Mouse (Mus musculus): ENCODE measurements around the gene Gm20538.

The Gm20538 gene

GRCm38 (mm10) chr19:44530018-44530417 lies 22.6 kb downstream of the Gm20538 start:
- no peak for DNase-seq (ENCODE audit: low spot score)

GRCm38 (mm10) chr19:44525551-44526205 lies 27.0 kb downstream of the Gm20538 start:
- no peak for DNase-seq (ENCODE audit: low spot score)

- DNase-seq (ENCODE audit: low spot score), result no peak
These were observed 33.5 kb downstream of the Gm20538 start for GRCm38 (mm10) chr19:44519152-44519551.

- no peak for DNase-seq (ENCODE audit: low spot score)
These were observed 34.4 kb downstream of the Gm20538 start for GRCm38 (mm10) chr19:44517996-44518768.

GRCm38 (mm10) chr19:44515769-44516168 lies 36.9 kb downstream of the Gm20538 start:
- DNase-seq (ENCODE audit: low spot score), result no peak

DNA sequence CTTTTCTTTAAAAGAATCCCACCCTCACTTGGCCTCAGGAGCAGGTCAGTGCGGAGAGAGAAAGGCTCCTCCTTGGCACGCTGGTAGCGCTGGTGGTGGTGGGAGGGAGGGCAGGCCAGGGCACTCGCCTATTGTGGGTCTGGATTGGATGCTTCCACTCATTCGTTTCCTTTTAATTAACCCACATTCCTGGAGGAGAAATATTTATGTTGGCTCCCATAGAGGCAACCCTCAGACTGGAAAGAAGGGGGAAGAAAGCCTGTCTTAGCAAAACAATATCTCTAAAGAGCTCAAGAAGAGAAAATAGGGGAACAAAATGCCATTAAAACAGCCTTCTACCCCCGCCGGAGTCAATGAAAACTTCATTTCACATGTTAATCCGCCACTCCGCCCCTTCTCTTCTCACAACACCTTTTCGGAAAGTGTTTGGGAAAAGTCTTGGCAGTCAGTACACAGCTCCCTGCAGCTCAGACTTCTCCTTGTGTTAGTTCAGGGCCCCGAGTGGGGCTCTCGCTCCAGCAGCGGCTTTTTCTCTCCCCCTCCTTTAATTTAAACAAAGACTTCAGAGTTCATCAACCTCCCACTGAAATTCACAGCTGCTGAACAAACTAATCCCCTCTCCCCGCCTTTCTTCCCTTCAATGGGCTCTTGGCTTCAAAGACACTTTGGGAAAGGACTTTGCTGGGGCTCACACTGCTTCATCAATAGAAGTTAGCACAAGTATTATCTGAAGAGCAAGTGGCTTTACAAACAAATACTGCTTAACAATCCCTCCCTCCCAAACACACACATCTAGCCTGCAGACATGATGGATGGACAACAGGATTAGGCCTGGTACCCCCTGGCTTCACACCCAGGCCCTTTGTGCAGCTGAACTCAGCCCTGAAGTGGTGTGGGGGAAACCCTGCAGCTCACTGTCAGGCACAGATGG lies 37.8 kb downstream of the Gm20538 start:
- DNase-seq (ENCODE audit: low spot score), result no peak

DNA sequence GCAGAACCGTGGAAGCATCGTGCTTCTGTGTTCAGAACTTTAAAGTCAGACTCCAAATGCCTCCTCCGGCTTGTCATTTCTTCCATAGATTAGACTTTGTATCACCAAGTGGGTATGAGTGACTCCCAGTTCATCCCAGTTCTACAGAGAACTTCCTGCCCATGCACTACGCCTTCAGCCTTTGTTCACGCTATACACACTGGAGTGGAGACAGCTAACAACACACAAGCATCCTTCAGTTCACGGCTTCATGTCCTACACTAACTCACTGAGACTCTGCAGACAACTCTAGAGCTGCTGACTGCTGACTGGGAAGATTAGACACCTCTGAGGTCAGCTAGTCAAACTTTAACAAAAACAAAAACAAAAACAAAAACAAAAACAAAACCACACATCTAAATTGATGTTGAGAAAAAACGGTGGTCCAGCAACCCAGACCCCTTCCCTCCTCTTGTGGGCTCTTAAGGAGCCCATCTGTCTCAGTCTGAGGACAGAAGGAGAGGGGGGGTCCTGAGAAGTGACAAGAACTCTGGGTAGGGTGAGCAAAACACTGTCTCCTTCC lies 38.6 kb downstream of the Gm20538 start:
- no peak for DNase-seq (ENCODE audit: low spot score)

DNA sequence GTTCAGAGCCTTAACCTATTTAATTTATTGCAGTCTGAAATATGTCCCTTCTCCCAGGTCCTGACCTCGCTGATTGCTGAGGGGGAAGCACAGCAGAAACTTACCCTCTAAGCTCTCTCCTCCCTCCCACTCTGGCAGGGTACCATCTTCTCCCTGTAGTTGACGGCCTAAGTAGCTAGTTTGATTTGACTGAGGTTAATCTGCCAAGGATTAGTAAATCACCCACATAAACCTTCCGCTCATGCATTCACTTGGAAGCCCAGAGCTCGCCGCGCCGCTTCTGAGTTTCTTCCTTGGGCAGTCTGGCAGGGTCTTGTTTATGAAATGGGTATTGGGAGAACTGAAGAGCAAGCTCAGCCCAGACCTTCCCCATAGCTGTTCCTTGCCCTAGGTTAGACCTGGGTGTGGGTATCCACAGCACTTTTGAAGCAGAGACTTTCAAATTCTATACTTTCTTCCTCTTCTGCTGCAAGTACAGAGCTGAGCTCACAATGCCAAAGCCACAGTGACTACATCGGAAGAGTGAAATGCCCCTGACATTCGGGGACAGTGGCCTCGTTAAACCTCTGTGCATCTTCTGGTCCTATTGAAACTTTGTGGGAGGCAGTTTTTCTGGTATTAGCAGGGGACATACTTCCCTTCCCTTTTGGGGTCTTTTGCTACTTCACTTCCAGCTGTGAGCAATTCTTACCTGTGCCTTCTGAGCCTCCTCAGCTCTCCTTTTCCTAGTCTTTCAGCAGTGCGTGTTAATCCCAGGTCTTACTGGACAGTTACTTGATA lies 39.4 kb downstream of the Gm20538 start:
- no peak for DNase-seq (ENCODE audit: low spot score)

DNA sequence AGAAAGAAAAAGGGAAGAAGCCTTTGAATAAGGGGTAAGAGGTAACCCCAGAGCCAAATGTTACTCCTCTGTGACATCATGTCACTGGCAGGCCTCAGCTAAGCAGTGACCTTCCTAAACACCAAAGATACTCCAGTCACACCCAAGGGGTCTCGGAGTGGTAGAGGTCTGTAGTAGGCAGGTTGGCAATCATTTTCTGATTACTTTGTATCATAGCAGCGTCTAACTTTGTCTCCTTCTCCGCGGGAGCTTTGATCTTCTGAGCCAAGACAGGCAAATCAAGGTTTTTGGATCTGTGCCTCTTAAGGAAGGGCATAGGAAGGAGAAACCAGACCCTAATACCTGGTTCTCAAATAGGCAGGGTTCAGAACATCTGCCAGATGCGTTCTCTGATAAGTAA lies 40.0 kb downstream of the Gm20538 start:
- DNase-seq (ENCODE audit: low spot score), result no peak

DNA sequence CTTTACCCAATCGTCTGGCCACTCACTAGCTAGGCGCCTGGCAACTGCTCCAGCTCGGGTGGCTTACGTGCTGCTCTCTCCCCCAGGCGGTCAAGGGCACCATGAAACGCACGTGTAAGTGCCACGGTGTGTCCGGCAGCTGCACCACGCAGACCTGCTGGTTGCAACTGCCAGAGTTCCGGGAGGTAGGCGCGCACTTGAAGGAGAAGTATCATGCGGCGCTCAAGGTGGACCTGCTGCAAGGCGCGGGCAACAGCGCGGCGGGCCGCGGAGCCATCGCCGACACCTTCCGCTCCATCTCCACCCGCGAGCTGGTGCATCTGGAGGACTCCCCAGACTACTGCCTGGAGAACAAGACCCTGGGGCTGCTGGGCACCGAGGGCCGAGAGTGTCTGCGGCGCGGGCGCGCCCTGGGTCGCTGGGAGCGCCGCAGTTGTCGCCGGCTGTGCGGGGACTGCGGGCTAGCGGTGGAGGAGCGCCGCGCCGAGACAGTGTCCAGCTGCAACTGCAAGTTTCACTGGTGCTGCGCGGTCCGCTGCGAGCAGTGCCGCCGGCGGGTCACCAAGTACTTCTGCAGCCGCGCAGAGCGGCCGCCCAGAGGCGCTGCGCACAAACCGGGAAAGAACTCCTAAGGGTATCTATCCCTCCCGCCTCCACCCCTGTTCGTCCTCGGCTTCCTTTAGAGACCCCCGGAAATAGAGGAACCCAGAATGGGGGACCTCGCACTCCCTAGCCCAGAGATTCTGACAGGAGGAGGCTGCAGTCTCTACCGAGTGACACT lies 41.0 kb downstream of the Gm20538 start:
- no peak for DNase-seq (ENCODE audit: low spot score)

DNA sequence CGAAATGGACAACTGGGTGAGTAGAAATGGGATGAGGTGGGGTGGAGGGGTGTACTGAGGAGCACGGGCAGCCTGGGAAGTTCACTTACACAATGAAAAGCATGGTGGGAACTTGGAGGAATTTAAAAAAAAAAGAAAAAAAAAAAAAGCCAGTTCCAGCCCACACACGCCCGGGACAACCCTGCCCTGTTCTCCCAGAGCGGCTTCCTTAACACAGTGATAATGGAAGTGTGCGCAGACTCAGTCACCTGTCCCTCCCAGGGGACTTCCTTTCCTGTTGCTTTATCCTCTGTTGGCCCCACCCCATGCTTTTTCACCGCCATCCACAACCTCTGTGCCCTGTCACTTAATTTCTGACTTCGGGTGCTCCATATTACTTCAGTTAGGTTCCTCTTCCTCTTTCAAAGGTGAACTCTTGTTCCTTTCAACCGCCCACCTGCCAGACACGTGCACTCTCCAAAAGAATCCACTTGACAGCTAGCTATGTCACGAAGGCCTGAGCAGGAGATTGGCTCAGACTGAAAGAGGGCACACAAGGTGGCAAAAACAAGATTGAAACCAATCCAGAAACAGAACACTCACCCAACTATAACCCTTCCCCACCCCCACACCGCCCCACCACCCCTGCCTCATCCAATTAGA lies 42.0 kb downstream of the Gm20538 start:
- no peak for DNase-seq (ENCODE audit: low spot score)

DNA sequence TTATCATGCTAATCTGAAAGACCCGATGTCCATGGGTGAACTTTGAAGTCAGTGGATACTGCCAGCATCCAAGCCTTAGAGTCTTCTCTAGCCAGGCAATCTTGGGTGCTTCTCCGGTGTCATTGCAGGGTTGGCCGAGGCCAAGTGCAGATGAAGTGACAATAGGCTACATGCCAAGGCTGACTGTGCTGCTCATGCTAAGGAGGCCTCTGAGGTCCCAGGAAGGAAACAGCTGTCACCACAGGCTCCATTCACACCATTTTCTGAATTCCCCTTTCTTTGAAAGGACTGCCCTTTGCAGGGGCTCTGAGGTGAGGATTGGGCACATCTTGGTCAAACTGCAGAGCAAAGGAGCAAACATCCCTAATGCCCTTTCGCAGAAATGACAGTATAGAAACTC lies 49.9 kb downstream of the Gm20538 start:
- DNase-seq (ENCODE audit: low spot score), result no peak

- DNase-seq (ENCODE audit: low spot score), result no peak
These were observed 50.7 kb downstream of the Gm20538 start for GRCm38 (mm10) chr19:44501925-44502324.

DNA sequence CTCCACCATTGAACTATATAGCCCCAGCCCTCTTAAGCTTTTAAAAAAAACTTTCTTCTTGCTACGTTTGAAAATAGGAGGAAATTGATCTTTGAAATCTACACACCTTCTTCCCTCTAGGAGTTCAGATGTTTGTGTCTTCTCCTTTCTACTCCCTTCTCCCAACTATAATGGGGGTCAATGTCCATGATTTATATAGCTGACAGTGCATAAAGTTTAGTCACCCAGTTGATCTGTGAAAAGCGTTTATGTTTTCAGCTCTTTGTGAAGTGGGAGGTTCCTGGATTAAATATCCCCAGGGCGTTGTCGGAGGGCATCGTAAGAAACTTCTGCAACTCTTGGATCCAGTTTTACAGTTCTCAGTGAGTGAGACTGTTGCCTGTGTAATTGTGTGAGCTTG lies 52.4 kb downstream of the Gm20538 start:
- DNase-seq (ENCODE audit: low spot score), result no peak

DNA sequence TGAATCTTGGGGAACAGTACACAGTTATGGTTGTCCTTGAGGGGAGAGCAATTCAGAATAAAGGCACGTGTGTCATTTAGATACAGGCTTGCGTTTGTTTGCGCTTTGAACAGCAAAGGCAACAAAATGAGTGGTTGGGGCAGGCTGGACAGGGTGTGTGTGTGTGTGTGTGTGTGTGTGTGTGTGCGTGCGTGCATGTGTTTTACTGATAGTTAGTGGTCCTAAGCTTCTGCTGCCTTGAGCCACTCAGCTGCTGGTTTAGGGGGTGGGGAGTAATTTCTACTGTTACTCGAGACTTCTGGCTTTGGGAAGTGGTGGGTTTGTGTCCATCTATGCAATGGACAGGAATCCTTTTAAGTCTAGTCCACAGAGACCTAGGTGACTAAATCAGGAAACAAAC lies 53.7 kb downstream of the Gm20538 start:
- no peak for DNase-seq (ENCODE audit: low spot score)

DNA sequence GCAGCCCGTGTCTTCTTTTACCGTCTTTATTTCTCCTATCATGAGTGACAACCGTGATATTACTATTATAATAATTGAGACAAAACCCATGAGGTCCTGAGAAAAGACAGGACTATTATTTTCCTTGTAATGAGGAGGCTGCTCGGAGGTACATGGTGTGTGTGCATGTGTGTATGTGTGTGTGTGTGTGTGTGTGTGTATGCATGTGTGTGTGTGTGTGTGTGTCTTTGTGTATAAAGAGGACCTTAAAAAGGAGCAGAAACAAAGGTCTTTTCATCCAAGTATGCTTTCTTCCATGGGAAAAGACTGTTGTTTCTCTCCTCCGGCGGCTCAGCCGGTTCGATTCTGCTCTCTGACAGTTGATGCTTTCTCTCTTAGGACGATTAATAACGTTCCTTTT lies 55.7 kb downstream of the Gm20538 start:
- no peak for DNase-seq (ENCODE audit: low spot score)

DNA sequence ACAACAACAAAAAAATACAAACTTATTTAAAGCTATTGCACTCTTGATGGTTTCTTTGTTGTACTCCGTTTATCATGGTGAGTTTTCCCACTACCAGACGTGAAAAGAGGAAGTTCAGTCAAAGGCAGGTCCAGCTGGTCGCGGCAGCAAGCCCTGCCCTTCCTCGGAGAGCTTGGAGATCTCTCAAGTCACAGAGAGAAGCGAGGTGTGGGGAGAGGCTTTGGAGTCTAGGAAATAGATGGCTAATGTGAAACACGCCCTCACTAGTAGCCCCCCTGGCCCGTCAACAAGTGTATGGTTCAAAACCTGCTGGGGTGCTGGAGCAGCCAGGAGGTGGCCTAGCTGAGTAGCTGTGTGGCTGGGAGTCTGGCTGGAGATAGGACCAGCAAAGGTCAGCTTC lies 56.1 kb downstream of the Gm20538 start:
- no peak for DNase-seq (ENCODE audit: low spot score)
